In the genomic region with DNA sequence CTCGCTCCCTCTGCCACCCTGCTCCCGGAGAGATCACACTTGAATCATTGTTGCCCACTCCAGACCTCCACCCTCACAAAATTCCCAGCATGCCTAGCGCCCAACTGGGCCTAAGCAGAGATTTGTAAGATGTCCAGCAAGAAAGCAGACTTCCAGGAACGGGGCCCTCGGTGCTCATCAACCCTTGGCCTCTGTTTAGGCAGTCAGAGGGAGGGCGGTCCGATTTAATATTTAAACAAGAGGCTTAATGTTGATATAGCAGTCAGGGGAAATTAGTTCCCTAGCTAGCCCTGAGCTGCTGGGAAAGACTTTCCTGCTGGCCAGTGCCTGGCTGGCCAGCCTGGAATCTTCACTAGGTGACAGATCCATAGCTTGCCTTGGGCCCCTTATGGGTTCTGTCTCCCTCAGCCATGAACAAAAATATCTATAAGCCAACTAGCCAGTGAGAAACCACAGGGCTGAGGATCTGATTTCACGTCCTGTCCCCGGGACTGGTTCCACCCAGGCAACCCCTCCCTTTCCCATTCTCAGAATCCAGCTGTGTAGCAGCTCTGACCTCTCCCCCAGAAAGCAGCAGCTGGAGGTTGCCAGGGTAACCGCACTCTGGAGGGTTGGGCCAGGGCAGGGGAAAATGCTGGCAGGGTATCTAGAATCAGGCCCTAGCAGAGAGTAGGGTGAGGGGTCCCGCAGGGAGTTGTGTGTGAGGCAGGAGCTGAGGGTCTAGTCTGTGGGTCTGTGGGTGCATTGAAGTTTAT, we compare ENCODE assay signal across 8 mouse cellular contexts. TPM values are rescaled to one million over a fixed set of nuclear protein-coding genes. Genes with fewer than 3 reads are reported as not detected.
DNase-seq lines count a peak whose midpoint lies in the region; ATAC-seq and TF ChIP-seq lines count a peak whose summit lies in the region.

No protein-coding gene starts in this region.

- ATAC-seq in midbrain, embryonic 12.5 days (ENCODE audit: low FRiP score, low read depth): peak; percentile 27; the same call in 1 of the 2 replicates

- no peaks in the 10 kb centered on the region for H3K36me3 ChIP-seq in limb, embryonic 10.5 days
- H3K36me3 ChIP-seq in midbrain, embryonic 12.5 days: no peaks in the 10 kb centered on the region

- H3K4me1 ChIP-seq in limb, embryonic 10.5 days: peaks cover 30% of the 10 kb centered on the region
- peaks cover 18% of the 10 kb centered on the region for H3K4me1 ChIP-seq in midbrain, embryonic 12.5 days

- no peak overlapping the region for H3K4me2 ChIP-seq in midbrain, embryonic 12.5 days (replicated peaks)

- TF ChIP-seq CTCF in left cerebral cortex, adult 2 months (IDR thresholded peaks at IDR 0.05): no peak

- WGBS in limb, embryonic 10.5 days: 53% methylated on average over 11 of the region's 11 CpGs
- 34% methylated on average over 11 of the region's 11 CpGs for WGBS in midbrain, embryonic 12.5 days

- no peak overlapping the region for H3K4me3 ChIP-seq in left cerebral cortex, adult 2 months
- peak overlapping the region; percentile 29 for H3K4me3 ChIP-seq in limb, embryonic 10.5 days
- no peak overlapping the region for H3K4me3 ChIP-seq in midbrain, embryonic 12.5 days

- DNase-seq in left cerebral cortex, adult 2 months (ENCODE audit: extremely low spot score in 1 of 2, low spot score in 2 of 2): no peak
- DNase-seq in left cerebral cortex, adult 11 months (ENCODE audit: low spot score): no peak
- peak; percentile 93 for DNase-seq in fibroblast of lung, adult 2 months (ENCODE audit: low read depth)
- DNase-seq in heart, postnatal 25 days (ENCODE audit: low spot score): peak; percentile 73
- peak; percentile 87 for DNase-seq in limb, embryonic 10.5 days (ENCODE audit: low spot score)
- peak; percentile 60 to 76 for DNase-seq in urinary bladder, postnatal 36 days (ENCODE audit: low spot score in 2 of 2)
- no peak for DNase-seq in Muller cell, postnatal 12 days (ENCODE audit: inconsistent ontology term)

- H3K9ac ChIP-seq in midbrain, embryonic 12.5 days (replicated peaks): no peak overlapping the region

- H3K9me3 ChIP-seq in limb, embryonic 10.5 days (replicated peaks): no peaks in the 10 kb centered on the region
- H3K9me3 ChIP-seq in midbrain, embryonic 12.5 days: no peaks in the 10 kb centered on the region

- peak overlapping the region; percentile 16; the same call in 1 of the 2 replicates for H3K27ac ChIP-seq in left cerebral cortex, adult 2 months
- H3K27ac ChIP-seq in limb, embryonic 10.5 days: peak overlapping the region; percentile 85
- 0 out of 2 replicates have a peak overlapping the region, but pooled peaks have one; percentile 32 for H3K27ac ChIP-seq in midbrain, embryonic 12.5 days (replicated peaks)

- intact Hi-C loops in left cerebral cortex, adult 2 months (cut with DNase I): loop anchor here (5.0 kb wide), 1 partner anchor 79 kb away; no protein-coding TSS in a partner anchor
- intact Hi-C loops in heart, postnatal 25 days (cut with DNase I): no loop called here

- H3K27me3 ChIP-seq in limb, embryonic 10.5 days (ENCODE audit: low read depth, poor library complexity, severe bottlenecking): no peaks in the 10 kb centered on the region
- no peaks in the 10 kb centered on the region for H3K27me3 ChIP-seq in midbrain, embryonic 12.5 days

RNA-seq across cellular contexts. Expression of a gene that starts 28.2 kb away (rescaled TPM):
- total RNA-seq in left cerebral cortex, adult 2 months (2021): 1 to 10 TPM; 1.9 to 4.5 TPM
- 1 to 10 TPM; 4.8 to 6.5 TPM for total RNA-seq in heart, postnatal 25 days (2021)
- polyA plus RNA-seq in limb, embryonic 10.5 days (2016; fragmentation: Nextera tagmentation; extraction: Ambion mirVana): not detected in 2 replicates
- 2.4 and 2.9 TPM in 2 replicates for polyA plus RNA-seq in midbrain, embryonic 12.5 days (2016; fragmentation: Nextera tagmentation; extraction: Ambion mirVana)

RNA-seq across cellular contexts. Expression of a gene that starts 51.0 kb away (rescaled TPM):
- total RNA-seq in left cerebral cortex, adult 2 months (2021): 10 to 100 TPM; 58.4 to 63.1 TPM
- 10 to 100 TPM; 80.4 to 85.5 TPM for total RNA-seq in heart, postnatal 25 days (2021)
- 163 and 174 TPM in 2 replicates for polyA plus RNA-seq in limb, embryonic 10.5 days (2016; fragmentation: Nextera tagmentation; extraction: Ambion mirVana)
- 139 and 148 TPM in 2 replicates for polyA plus RNA-seq in midbrain, embryonic 12.5 days (2016; fragmentation: Nextera tagmentation; extraction: Ambion mirVana)

Comparison
In these comparisons a context has a peak if more than half of its experiments do, and no peak if none do; other contexts are left out.
1. DNase-seq: peak in fibroblast of lung, adult 2 months (single experiment), heart, postnatal 25 days (single experiment), limb, embryonic 10.5 days (single experiment) and urinary bladder, postnatal 36 days (2 of 2); none in left cerebral cortex, adult 2 months (0 of 2), left cerebral cortex, adult 11 months (single experiment) and Muller cell, postnatal 12 days (single experiment).
2. H3K27ac ChIP-seq: peak in every context shown above with its lines; median percentile 85 in limb, embryonic 10.5 days; 32 in midbrain, embryonic 12.5 days; 16 in left cerebral cortex, adult 2 months.